In genomic region chr12:87000151-87000839, GRCm38 (mm10) we compare ENCODE assay signal across 9 mouse cellular contexts. TPM values are rescaled to one million over a fixed set of nuclear protein-coding genes. Genes with fewer than 3 reads are reported as not detected.
DNase-seq lines count a peak whose midpoint lies in the region; ATAC-seq and TF ChIP-seq lines count a peak whose summit lies in the region.
"Had no signal": no experiment of that assay in that cellular context is flagged by ENCODE, and none has a peak within 500 bp of the region (broad histone marks: within the 10 kb centered on the region; RNA-seq: fewer than 3 reads in every experiment).

No protein-coding gene starts in this region.

- TF ChIP-seq POLR2A in kidney, adult 2 months (IDR thresholded peaks at IDR 0.05; ENCODE audit: low read depth, low read length), result no peak
- no peak for TF ChIP-seq POLR2A in MEL (IDR thresholded peaks at IDR 0.05; ENCODE audit: control insufficient read depth in 1 of 2, insufficient read depth in 1 of 2, low read depth in 1 of 2, low read length in 2 of 2, poor library complexity in 1 of 2)

- H3K4me1 ChIP-seq in kidney, adult 2 months (ENCODE audit: control insufficient read depth, insufficient read depth, low read length), result no peaks in the 10 kb centered on the region
- H3K4me1 ChIP-seq in MEL (ENCODE audit: control insufficient read depth in 1 of 2, insufficient read depth in 2 of 2, low read length in 2 of 2), result peaks cover 0 to 10% of the 10 kb centered on the region in 2 experiments; a peak in 2 of 4 replicates
- H3K4me1 ChIP-seq: limb, embryonic 15.5 days had no signal

- no peak overlapping the region for H3K9ac ChIP-seq in MEL (ENCODE audit: control insufficient read depth, low read depth, low read length, poor library complexity, severe bottlenecking)
- H3K9ac ChIP-seq: limb, embryonic 15.5 days had no signal

- 0 out of 4 replicates have a peak, but pooled peaks of 1 of the 2 experiments have one; percentile 13 for TF ChIP-seq EP300 in MEL (IDR thresholded peaks at IDR 0.05; ENCODE audit: low read depth in 1 of 2, low read length in 2 of 2)

- peak; percentile 50 for TF ChIP-seq RAD21 in MEL (IDR thresholded peaks at IDR 0.05; ENCODE audit: low read depth, low read length)

- 51% methylated on average over 5 of the region's 5 CpGs for WGBS in kidney, adult 2 months

- ATAC-seq in megakaryocyte-erythroid progenitor cell, adult 5-6 weeks (replicated peaks; ENCODE audit: low FRiP score, low TSS enrichment, poor library complexity, severe bottlenecking), result peak; percentile 53
- no peak for ATAC-seq in erythroid progenitor cell, adult 5-6 weeks (replicated peaks; ENCODE audit: low FRiP score, poor library complexity, severe bottlenecking)

- no peaks in the 10 kb centered on the region for H3K36me3 ChIP-seq in kidney, adult 2 months (ENCODE audit: control insufficient read depth, insufficient read depth, low read length)
- no peaks in the 10 kb centered on the region; a peak in 1 of 4 replicates for H3K36me3 ChIP-seq in MEL (ENCODE audit: control insufficient read depth in 1 of 2, insufficient read depth in 2 of 2, low read length in 2 of 2)
- H3K36me3 ChIP-seq: limb, embryonic 15.5 days had no signal

- peak; percentile 9 for DNase-seq in kidney, adult 2 months
- DNase-seq in kidney, adult 11 months, result no peak
- DNase-seq in MEL (ENCODE audit: low read depth, low spot score), result peak; percentile 75
- peak; percentile 23 to 30 for DNase-seq in cerebellum, postnatal 36 days
- no peak for DNase-seq in kidney, postnatal 4 days

- H3K79me2 ChIP-seq in MEL (ENCODE audit: control insufficient read depth, insufficient read depth, low read length, poor library complexity), result no peaks in the 10 kb centered on the region

- TF ChIP-seq CTCF in kidney, adult 2 months (conservative IDR thresholded peaks at IDR 0.05; ENCODE audit: insufficient read depth, insufficient read length, low read depth, low read length), result no peak
- peak in 2 of 3 experiments; percentile 49 to 61; a peak in 3 of 6 replicates for TF ChIP-seq CTCF in MEL (IDR thresholded peaks at IDR 0.05 in 2 of 3, conservative IDR thresholded peaks at IDR 0.05 in 1 of 3; ENCODE audit: control insufficient read depth in 1 of 3, insufficient read depth in 1 of 3, low read depth in 2 of 3, low read length in 3 of 3, poor library complexity in 1 of 3, severe bottlenecking in 1 of 3)

- H3K4me3 ChIP-seq in kidney, adult 2 months (ENCODE audit: insufficient read depth, low read depth, low read length), result no peak overlapping the region
- peak overlapping the region in 1 of 2 experiments; percentile 10; a peak in 1 of 4 replicates for H3K4me3 ChIP-seq in MEL (ENCODE audit: control insufficient read depth in 1 of 2, insufficient read depth in 1 of 2, low read depth in 2 of 2, low read length in 2 of 2)
- H3K4me3 ChIP-seq: limb, embryonic 15.5 days had no signal

- no peak overlapping the region for H3K27ac ChIP-seq in kidney, adult 2 months (ENCODE audit: insufficient read depth, low read depth, low read length)
- H3K27ac ChIP-seq in MEL (ENCODE audit: control insufficient read depth, low read depth, low read length), result no peak overlapping the region
- H3K27ac ChIP-seq: limb, embryonic 15.5 days had no signal

- no peaks in the 10 kb centered on the region for H3K27me3 ChIP-seq in kidney, adult 2 months (replicated peaks; ENCODE audit: control insufficient read depth, insufficient read depth, low read length)
- H3K27me3 ChIP-seq in MEL (ENCODE audit: control insufficient read depth in 1 of 2, insufficient read depth in 2 of 2, low read length in 2 of 2), result 0 out of 4 replicates have a peak, but pooled peaks cover 0 to 2% of the 10 kb centered on the region in 2 experiments
- H3K27me3 ChIP-seq: limb, embryonic 15.5 days had no signal

- no peaks in the 10 kb centered on the region for H3K9me3 ChIP-seq in MEL (replicated peaks; ENCODE audit: insufficient read depth, low read length)
- H3K9me3 ChIP-seq: limb, embryonic 15.5 days had no signal

TF ChIP-seq in MEL, 35 proteins besides CTCF, POLR2A, EP300 and RAD21:
- TF ChIP-seq JUND (IDR thresholded peaks at IDR 0.05; ENCODE audit: low read depth, low read length), result peak; percentile 97
- TF ChIP-seq ZNF384 (IDR thresholded peaks at IDR 0.05; ENCODE audit: low read depth, low read length), result peak; percentile 83
- TF ChIP-seq HCFC1 (IDR thresholded peaks at IDR 0.05; ENCODE audit: low read depth, low read length), result no peak
- TF ChIP-seq GATA1 (IDR thresholded peaks at IDR 0.05; ENCODE audit: low read depth, low read length), result no peak
- no peak for TF ChIP-seq MAZ (IDR thresholded peaks at IDR 0.05; ENCODE audit: low read depth, low read length)
- TF ChIP-seq BHLHE40 (IDR thresholded peaks at IDR 0.05; ENCODE audit: borderline replicate concordance, low read depth, low read length), result no peak
- TF ChIP-seq SMC3 (IDR thresholded peaks at IDR 0.05; ENCODE audit: low read depth, low read length), result peak; percentile 56
TF ChIP-seq in MEL: peak in this region for 3.

RNA-seq across cellular contexts. Expression of gene Zdhhc22, which starts 10.1 kb away (rescaled TPM):
- polyA plus RNA-seq in kidney, adult 2 months (2012; rRNA removed), result 0.14 TPM in 1 of 2 replicates, not detected in the other
- total RNA-seq in MEL (2012; rRNA removed), result not detected in 2 replicates
- under 1 TPM in 1 of 2 experiments, not detected in 1; 0.10 TPM for polyA plus RNA-seq in MEL (2012; ENCODE audit: insufficient read depth in 1 of 2, insufficient read length in 2 of 2, low read depth in 1 of 2, low replicate concordance in 2 of 2, missing spikeins in 1 of 2)
- not detected in 2 replicates for total RNA-seq in megakaryocyte-erythroid progenitor cell, adult 5-6 weeks (2014; fragmentation: Nextera tagmentation)
- total RNA-seq in megakaryocyte-erythroid progenitor cell, adult 5-6 weeks (2017), result not detected in 2 replicates
- total RNA-seq in erythroid progenitor cell, adult 5-6 weeks (2015; ENCODE audit: low replicate concordance), result not detected in 2 replicates
- not detected in 2 replicates for total RNA-seq in erythroid progenitor cell, adult 5-6 weeks (2017; ENCODE audit: low replicate concordance)
- polyA plus RNA-seq: gonadal fat pad, adult 2 months; limb, embryonic 15.5 days had no signal

RNA-seq across cellular contexts. Expression of gene Tmem63c, which starts 20.8 kb away (rescaled TPM):
- polyA plus RNA-seq in kidney, adult 2 months (2012; rRNA removed), result 0.10 and 0.19 TPM in 2 replicates
- 0.04 TPM in 1 of 2 replicates, not detected in the other for total RNA-seq in MEL (2012; rRNA removed)
- polyA plus RNA-seq in MEL (2012; ENCODE audit: insufficient read depth in 1 of 2, insufficient read length in 2 of 2, low read depth in 1 of 2, low replicate concordance in 2 of 2, missing spikeins in 1 of 2), result not detected
- not detected in 2 replicates for total RNA-seq in megakaryocyte-erythroid progenitor cell, adult 5-6 weeks (2014; fragmentation: Nextera tagmentation)
- not detected in 2 replicates for total RNA-seq in megakaryocyte-erythroid progenitor cell, adult 5-6 weeks (2017)
- total RNA-seq in erythroid progenitor cell, adult 5-6 weeks (2015; ENCODE audit: low replicate concordance), result not detected in 2 replicates
- 0.53 TPM in 1 of 2 replicates, not detected in the other for total RNA-seq in erythroid progenitor cell, adult 5-6 weeks (2017; ENCODE audit: low replicate concordance)
- polyA plus RNA-seq: limb, embryonic 15.5 days had no signal

RNA-seq across cellular contexts. Expression of gene Cipc, which starts 53.5 kb away (rescaled TPM):
- 28.8 and 34.2 TPM in 2 replicates for polyA plus RNA-seq in kidney, adult 2 months (2012; rRNA removed)
- 22.5 and 24.8 TPM in 2 replicates for total RNA-seq in MEL (2012; rRNA removed)
- 10 to 100 TPM; 27.5 to 98.1 TPM for polyA plus RNA-seq in MEL (2012; ENCODE audit: insufficient read depth in 1 of 2, insufficient read length in 2 of 2, low read depth in 1 of 2, low replicate concordance in 2 of 2, missing spikeins in 1 of 2)
- 29.2 and 35.6 TPM in 2 replicates for total RNA-seq in megakaryocyte-erythroid progenitor cell, adult 5-6 weeks (2014; fragmentation: Nextera tagmentation)
- 22.0 and 23.0 TPM in 2 replicates for total RNA-seq in megakaryocyte-erythroid progenitor cell, adult 5-6 weeks (2017)
- total RNA-seq in erythroid progenitor cell, adult 5-6 weeks (2015; ENCODE audit: low replicate concordance), result 8.6 and 9.2 TPM in 2 replicates
- 5.8 and 16.4 TPM in 2 replicates for total RNA-seq in erythroid progenitor cell, adult 5-6 weeks (2017; ENCODE audit: low replicate concordance)

Comparison
In these comparisons a context has a peak if more than half of its experiments do, and no peak if none do; other contexts are left out.
1. DNase-seq: peak in kidney, adult 2 months (single experiment), MEL (single experiment) and cerebellum, postnatal 36 days (2 of 2); none in kidney, adult 11 months (single experiment) and kidney, postnatal 4 days (0 of 2).